Mouse (Mus musculus) urinary bladder, postnatal 36 days (tissue): ENCODE results near the gene Slc17a7.
"Not testable (repeated sequence)": the region's sequence is repeated elsewhere in the genome, so short reads cannot be mapped to it uniquely, and the experiment has no call there.

Experiments
- DNase-seq, 2 experiments: peaks; one replicate each; pipeline ENCODE4 v3.0.0; 2022; ENCODE audit warnings: low spot score in 2 of 2, mixed read lengths in 1 of 2

The Slc17a7 gene

DNA sequence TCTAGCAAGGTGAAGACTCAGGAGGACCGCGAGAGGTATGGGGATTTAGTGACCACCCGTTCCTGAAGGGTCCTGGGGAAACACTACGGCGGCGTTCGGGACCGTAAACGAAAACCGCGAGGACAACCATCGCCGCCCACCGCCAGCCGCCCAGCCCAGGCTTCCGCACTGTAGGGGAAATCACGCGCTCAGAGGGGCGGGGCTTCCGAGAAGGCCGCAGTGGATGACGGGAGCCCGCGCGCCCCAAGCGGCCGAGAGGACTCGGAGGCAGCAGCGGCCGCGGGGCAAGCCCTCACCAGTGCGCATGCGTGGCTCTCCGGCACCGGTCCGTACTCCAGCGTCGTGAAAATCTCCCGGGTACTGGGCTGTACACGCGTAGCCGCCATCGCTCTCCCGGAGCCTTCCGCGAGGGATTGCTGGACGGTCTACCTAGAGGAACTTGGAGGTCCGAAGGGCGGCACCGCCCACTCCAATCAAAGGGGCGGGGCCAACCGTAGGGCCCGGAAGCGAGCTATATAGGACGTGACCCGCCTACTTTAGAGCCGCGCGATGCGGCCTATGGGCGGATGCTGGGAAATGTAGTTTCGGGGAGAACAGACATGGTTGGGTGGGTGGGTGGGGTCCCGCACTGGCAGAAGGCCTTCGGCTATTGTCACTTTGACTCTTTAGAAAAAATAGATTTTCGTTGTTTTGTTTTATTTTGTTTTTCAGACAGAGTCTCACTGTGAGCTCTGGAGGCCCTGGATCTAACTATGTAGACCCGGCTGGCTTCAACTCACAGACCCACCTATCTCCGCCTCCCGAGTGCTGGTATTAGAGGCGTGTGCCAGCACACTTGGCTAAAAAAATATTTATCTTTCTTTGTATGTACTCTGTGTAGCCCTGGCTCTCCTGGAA lies 9.4 kb upstream of the Slc17a7 start, which contains the start of the genes Pih1d1 and Aldh16a1:
Gene Pih1d1 (plus strand): TSS at position 208 of the 897 bp plus-strand sequence.
Gene Aldh16a1 (minus strand): TSS at position 489 of the 897 bp plus-strand sequence.
- peak; percentile 96 to 97 for DNase-seq

DNA sequence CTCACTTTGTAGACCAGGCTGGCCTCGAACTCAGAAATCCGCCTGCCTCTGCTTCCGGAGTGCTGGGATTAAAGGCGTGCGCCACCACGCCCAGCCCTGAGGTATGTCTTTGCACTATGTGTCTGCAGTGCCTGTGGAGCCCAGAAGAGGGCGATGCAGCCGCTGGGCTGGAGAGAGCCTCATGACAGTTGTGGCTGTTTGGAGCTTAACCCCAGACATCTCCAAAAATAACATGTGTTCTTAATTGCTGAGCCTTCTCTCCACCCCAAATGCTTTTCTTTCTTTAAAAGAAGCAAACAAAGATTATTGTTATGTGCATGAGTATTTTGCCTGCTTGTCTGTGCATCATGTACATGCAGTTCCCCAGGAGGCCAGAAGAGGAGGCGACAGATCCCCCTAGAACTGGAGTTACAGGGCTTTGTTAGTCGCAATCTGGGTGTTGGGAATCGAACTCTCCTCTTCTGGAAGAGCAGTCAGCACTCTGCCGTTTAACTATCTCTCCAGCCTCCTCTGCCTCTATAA lies 8.7 kb upstream of the Slc17a7 start:
- DNase-seq: peak in 1 of 2 experiments; percentile 32

DNA sequence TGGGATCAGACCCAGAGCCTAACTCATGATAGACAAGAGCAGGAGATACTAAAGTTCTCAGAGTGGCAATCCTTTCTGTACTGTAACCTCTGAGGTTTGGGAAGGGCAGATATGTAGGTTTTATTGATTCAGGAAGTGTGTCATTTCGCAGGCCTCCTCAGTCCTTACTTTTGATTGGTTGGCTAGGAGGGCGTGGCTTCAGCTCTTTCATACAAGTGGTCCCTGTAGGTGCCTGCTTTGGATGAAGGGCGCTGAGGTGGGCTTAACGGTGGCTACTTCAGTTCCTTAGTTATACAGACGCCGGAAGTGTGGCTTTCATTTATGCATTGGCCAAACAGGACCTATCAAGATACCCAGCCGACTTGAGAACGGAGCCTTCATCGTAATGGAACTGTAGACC lies 8.2 kb upstream of the Slc17a7 start:
- DNase-seq: no peak

DNA sequence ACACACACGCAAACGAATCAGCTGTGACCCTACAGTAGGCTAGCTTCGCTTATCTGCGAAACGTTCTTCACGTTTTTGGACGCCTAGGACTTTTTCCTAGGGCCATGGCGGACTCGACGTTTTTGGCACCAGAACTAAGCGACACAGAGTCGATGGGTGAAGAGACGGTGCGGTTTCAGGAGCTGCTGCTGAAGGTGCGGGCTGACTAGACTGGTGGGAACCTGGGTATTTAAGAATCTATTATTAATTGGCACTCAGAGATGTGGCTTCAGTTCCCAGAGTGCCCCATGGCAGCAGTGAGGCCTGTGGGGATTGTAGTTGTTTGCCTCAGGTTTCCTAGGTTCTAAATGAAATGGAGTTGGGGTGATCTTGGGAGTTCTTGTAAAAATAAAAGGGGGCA lies 7.5 kb upstream of the Slc17a7 start:
- DNase-seq: no peak

DNA sequence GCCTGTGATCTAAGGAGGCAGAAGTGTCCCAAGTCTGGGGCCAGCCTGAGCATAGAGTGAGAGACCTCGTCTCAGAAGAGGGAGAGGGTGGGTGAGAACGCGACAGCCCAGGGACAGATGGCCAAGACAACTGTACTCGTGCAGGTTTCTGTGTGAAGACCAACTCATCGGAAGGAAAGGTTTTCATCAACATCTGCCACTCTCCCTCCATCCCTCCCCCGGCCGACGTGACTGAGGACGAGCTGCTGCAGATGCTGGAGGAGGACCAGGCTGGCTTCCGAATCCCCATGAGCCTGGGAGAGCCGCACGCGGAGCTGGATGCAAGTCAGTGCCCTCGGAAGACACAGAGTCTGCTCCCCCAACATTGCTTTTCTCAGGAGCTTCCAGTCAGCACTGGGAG lies 6.3 kb upstream of the Slc17a7 start:
- no peak for DNase-seq

DNA sequence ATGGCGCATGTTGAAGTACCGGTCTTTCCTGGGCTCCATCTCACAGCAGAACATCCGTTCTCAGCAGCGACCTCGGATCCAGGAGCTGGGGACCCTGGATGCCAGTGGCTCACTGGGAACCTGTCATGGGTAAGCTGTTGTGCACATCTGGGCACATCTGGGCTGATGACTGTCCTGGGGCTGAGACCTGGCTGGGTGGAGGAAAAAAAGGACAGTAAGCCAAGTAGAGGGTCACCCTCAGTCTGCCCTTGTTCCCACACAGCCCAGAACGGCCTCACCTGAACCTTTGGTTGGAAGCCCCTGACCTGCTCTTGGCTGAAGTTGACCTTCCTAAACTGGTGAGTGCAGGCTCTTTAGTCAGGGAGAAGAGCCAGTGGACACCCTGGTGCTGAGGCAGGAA lies 4.8 kb upstream of the Slc17a7 start:
- no peak for DNase-seq

DNA sequence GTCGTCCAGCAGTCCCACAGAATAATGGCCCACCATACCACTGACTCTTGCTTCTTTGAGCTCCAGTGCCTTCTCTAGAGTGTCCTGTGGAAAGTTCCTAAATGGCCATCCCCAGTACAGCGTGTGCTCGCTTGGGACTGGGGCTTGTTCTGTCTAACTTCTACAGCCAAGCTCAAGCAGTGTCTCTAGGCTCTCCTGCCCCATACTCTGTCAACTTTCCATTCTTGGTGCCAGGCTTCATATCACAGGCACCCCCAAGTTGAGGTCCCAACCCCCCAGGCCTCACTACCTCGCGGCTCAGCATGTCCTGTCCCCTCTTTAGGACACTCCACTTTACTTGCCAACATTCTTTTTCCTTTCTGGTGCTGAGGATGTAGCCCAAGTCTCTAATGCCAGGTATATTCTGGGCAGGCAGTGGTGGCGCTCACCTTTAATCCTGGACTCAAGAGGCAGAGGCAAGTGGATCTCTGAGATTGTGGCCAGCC lies 3.4 kb upstream of the Slc17a7 start:
- no peak for DNase-seq

DNA sequence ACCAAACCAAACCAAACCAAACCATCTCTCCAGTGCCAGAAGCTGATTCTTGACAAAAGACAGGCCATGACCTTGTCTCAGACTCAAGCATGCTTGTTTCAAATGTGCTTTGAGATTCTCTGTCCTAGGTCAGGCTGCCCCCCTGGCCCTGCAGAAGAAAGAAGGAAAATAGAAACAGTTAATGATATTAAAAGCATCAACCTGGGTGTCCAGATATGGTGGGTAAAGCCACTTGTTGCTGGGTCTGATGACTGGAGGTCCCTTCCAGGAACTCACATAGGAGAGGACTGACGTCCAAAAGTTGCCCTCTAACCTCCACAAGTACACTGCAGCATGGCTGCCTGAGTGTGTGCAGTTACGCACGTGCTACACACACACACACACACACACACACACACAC lies 2.9 kb upstream of the Slc17a7 start:
- DNase-seq: no peak

DNA sequence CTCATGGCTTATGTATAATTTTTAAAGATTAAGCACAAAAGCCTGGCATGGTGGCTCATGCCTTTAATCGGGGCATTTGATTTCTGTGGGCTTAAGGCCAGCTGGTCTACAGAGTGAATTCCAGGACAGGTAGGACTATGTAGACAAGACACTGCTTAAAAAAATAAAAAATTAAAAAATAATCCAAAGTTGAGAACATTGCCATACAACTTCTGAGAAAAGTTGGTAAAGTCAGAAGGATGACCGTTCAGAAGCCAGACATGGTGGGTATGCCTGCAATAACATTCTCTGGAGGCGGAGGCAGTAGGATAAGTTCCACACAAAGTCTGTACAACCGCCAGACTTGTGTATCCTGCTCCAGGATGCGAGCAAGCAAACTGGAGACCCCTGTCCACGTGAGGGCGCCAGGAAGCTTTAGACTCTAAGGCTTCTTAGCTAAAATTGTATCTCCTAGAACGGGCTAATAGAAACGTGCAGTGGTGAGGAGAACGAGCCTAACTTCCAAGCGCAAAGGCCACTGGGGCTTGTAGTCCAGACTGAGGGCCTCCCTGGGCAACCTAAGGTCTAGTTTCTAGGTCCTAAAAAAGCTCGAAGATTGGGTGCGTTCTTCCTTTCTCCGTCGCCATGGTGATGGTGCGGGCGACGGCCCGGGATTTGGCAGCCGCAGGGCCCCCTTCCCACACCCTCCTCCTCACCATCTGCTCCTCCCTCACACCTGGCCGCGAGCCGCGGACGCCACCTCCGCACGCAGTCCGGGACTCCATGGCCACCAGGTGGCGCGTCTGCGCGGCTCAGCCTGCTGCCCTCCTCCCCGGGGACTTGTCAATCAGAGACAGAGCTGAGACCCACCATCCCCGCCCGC lies 1.9 kb upstream of the Slc17a7 start:
- peak; percentile 85 to 88 for DNase-seq

DNA sequence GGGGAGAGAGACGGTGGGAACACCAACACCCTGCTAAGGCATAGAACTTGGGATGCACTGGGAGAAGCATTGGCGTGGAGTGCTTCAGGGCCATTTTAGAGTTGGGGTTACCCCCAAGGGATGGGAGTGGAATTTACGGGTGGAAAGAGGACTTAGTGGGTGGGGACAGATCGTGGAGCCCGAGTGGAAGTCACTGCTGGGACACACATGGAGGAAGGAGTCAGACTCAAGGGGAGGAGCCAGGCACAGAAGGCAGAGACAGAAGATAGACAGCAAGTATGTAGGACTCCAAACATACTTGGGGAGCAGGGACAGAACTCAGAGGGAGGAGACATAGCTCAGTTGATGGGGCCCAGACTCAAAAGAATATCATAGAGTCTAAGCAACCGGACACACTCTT lies 1.2 kb upstream of the Slc17a7 start:
- DNase-seq: no peak

DNA sequence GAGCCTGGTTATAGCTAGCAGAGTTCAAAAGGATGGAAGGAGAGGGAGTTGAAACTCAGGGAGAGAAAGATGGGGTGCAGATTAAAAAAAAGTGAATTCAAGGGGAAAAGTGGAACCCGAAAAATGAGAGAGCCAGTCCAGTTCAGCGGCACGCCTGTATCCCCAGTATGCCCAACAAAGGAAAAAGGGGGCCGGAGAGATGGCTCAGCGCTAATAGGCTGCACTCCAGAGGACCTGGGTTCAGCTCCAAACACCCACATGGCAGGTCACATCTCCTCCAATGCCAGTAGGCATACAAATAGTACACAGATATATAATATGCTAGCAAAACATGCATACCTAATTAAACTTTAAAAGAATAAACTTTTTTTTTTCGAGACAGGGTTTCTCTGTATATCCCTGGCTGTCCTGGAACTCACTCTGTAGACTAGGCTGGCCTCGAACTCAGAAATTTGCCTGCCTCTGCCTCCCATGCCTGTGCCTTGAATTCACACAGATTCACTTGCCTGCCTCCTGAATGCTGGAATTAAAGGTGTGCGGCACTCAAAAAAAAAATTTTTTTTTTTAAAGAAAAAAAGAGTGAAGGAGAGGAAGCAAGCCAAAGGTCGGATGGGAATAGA lies 643 bp upstream of the Slc17a7 start:
- no peak for DNase-seq

DNA sequence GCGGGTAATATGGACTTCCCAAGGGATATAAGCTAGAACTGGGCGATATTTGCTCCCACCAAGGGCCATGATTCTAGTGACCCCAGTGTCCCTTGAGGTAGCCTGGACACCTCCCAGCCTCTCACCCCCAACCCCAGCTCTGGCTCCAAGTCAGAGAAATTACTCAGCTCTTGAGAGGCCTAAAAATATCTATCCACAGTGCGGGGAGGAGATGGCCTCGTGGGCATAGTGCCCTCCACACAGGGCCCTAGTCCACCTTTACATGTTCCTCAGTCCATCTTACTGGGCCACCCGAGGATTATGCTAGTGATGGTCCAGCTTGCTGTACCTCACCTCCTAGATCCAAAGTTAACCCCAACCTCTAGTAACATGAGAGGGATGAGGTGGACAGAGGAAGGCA lies 1.1 kb downstream of the Slc17a7 start:
- no peak for DNase-seq

DNA sequence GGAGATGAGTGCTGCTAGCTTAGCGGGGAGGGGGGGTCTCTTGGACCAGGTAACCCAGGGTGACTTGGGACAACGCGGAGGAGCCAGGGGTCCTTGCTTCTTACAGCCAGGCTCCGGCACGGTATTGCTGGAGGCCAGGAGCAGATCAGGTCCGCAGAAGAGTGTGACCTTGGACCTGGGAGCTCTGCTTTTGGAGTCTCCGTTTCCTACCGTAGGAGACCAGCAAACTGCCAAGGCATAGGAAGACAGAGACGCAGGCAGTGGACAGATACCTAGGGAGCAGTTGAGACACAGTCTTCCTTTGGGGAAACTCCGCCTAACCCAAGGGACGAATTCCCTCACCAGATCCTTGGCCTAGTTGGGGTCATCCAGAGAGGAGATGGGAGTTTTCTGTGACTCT lies 2.0 kb downstream of the Slc17a7 start:
- no peak for DNase-seq

DNA sequence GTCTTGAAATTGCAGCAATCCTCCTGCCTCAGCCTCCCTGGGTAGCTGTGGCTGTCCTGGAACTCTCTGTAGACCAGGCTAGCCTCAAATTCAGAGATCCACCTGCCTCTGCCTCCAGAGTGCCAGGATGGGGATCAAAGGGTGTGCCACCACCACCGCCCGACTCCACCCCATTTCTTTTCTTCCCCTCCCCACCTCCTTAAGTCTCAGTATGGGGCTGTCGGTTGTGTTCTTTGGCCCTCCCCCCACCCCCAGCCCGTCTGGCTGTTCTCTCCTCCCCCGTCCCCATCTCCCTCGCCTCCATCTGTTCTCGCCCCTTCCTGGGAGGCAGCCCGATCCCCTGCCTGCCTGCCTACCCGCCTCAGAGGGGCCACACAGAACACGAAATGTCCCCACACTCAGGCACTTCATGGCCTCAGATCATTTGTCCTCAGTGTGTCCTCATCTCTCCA lies 3.2 kb downstream of the Slc17a7 start:
- no peak for DNase-seq

DNA sequence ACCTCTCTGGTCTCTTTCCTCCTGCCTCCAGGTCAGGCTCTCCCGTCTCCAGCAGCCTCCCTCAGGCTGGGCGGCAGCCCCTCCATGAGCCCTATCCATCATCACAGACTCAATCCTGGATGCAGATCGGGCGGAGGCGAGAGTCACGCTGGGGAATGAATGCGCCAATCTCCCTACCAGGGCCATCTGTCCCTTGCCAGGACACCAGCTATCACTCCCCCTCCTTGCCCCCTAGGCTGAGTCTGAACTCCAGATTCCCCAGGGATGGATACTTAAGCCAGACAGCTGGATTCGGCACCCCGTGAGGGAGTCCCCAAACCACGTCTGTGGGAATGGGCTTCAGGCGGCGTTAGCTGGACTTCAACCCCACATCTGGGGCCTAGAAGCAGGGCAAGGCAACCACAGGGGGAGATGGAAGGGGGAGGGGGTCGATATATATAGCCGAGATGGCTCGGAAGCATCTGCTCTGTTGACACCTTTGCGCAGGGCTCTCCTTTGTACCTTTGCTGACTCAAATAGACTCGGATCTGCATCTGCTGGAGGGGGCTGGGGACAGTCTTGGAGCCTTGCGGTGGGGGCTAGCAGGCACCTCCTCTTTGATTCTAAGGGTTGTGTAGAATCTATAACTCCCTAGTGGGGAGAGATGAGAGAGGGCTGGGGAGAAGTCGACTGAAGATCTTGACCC lies 4.2 kb downstream of the Slc17a7 start:
- DNase-seq: no peak

DNA sequence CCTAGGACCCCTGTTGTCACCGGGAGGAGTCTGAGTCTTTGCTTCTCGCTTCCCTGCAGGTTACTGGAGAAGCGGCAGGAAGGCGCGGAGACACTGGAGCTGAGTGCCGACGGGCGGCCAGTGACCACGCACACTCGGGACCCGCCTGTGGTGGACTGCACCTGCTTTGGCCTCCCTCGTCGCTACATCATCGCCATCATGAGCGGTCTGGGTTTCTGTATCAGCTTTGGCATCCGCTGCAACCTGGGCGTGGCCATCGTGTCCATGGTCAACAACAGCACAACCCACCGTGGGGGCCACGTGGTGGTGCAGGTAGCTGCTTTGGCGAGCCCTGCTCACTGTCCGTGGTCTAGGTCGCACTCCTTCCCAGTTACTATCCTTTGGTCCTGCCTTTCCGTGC lies 4.9 kb downstream of the Slc17a7 start:
- DNase-seq: no peak

DNA sequence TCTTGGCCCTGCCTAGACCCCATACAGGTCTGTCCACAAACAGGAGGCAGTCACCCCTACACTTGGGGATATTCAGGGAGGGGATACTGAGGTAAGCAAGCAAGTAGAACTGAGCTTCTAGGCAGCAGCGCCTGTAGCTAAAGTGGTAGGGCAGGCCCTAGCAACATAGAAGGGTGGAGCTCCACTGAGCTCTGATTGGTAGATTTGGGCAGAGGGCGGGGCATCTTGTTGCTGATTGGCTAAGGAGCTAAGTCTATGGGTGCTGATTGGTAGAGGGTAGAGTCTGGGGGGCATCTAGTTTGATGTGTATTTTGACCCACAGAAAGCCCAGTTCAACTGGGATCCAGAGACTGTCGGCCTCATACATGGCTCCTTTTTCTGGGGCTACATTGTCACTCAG lies 5.7 kb downstream of the Slc17a7 start:
- no peak for DNase-seq

DNA sequence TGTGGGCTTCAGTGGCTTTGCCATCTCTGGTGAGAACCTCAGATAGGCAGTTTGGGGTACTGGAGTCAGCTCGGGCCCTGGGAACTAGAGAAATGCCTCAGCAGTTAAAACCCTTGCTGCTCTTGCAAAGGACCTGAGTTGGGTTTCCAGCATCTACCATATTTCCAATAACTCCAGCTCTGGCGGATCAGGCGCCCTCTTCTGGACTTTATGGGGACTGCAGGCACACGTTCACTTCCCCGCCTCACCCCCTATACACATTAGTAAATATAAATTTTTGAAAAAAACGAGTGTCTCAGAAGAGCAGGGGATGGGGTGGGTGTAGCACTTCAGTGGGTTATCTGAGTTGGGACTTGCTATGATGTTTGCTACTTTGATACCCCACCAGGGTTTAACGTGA lies 9.2 kb downstream of the Slc17a7 start:
- DNase-seq: no peak

DNA sequence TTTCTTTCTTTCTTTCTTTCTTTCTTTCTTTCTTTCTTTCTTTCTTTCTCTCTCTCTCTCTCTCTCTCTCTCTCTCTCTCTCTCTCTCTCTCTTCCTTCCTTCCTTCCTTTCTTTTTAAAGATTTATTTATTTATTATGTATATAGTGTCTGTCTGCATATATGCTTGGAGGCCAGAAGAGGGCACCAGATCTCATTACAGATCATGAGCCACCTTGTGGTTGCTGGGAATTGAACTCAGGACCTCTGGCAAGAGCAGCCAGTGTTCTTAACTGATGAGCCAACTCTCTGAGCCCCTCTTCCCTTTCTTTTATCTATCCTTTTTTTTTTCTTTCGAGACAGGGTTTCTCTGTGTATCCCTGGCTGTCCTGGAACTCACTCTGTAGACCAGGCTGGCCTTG lies 10.0 kb downstream of the Slc17a7 start:
- DNase-seq: not testable (repeated sequence)

DNA sequence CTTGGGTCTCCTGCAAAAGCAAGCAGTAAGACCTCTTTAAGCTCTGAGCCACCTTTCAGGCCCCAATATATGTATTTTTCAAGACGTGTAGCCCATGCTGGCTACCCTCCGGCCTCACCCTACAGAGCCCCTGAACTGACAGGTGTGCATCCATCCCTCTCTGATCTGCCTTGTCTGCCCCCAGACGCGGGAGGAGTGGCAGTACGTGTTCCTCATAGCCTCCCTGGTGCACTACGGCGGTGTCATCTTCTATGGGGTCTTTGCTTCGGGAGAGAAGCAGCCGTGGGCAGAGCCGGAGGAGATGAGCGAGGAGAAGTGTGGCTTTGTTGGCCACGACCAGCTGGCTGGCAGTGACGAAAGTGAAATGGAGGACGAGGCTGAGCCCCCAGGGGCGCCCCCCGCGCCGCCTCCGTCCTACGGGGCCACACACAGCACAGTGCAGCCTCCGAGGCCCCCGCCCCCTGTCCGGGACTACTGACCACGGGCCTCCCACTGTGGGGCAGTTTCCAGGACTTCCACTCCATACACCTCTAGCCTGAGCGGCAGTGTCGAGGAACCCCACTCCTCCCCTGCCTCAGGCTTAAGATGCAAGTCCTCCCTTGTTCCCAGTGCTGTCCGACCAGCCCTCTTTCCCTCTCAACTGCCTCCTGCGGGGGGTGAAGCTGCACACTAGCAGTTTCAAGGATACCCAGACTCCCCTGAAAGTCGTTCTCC lies 11.0 kb downstream of the Slc17a7 start:
- DNase-seq: no peak
